Mouse (Mus musculus): ENCODE results near the gene Rgs8.

DNA sequence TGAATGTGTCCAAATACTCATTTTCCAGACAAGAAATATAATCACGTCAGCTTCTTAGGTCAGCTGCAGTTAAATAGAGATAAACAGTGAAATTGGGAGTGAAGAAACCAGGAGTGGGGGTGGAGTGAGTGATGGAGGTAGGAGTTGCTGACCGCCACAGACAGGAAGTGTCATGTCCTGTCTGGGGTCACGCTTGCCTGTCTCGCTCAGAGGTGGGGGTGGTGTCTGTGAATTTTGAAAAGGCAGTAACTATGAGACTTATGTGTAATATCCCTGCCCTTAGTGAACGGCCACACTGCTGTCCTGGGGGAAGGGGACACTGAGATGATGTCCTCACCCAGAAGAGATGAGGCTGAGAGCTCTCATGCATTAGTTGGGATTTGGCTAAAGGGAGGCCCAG lies 56.6 kb downstream of the Rgs8 start:
- no peak for TF ChIP-seq CTCF (IDR thresholded peaks at IDR 0.05; ENCODE audit: insufficient read depth, low read depth, low read length)
- no peak for TF ChIP-seq POLR2A (IDR thresholded peaks at IDR 0.05; ENCODE audit: insufficient read depth, low read depth, low read length)
